Mouse (Mus musculus) erythroblast, embryonic 14.5 days (primary cell): ENCODE measurements around the gene Sun1.

Experiments used
- GATA1 ChIP-seq: IDR thresholded peaks from 2 replicates; pipeline ENCODE4 v1.6.1; 2012; ENCODE audit warnings: low read length, inconsistent platforms, mixed read lengths
- TAL1 ChIP-seq: IDR thresholded peaks from 3 replicates; pipeline ENCODE4 v1.6.1; 2012; ENCODE audit warnings: low read length, inconsistent platforms, mixed read lengths

GRCm38 (mm10) chr5:139166781-139167361 lies 33.6 kb upstream of the Sun1 start:
- TF ChIP-seq GATA1 (no peak), TAL1 (no peak)
